Mouse (Mus musculus): ENCODE data around the gene Ttbk2. TPM values are rescaled to one million over a fixed set of nuclear protein-coding genes. Genes with fewer than 3 reads are reported as not detected.

Ttbk2 gene
- polyA plus RNA-seq, 1 experiment from 2014 or later, result 9.8 TPM

DNA sequence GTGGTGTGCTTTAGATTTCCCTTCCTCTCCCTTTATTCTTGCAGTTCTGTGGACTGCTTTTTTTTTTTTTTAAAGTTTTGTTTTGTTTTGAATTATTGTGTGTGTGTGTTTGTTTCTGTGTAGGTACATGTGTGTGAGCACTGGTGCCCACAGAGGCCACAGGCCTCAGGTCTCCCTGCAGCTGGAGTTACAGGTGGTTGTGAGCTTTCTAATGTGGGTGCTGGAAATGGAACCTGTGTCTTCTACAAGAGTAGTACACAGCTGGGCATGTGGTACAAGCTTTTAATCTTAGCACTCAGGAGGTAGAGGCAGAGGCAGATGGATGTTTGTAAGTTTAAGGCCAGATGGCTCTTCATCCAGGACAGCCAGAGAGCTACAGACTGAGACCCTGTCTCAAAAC lies 143.4 kb downstream of the Ttbk2 start:
- no peaks in the 10 kb centered on the region for H3K4me1 ChIP-seq
- H3K9ac ChIP-seq, result no peak overlapping the region
- peaks cover 13% of the 10 kb centered on the region; the same call in 1 of the 2 replicates for H3K36me3 ChIP-seq (ENCODE audit: poor library complexity, severe bottlenecking)
- ATAC-seq, result no peak
- H3K27me3 ChIP-seq, result no peaks in the 10 kb centered on the region
- H3K4me3 ChIP-seq, result no peak overlapping the region
- H3K4me2 ChIP-seq, result no peak overlapping the region
- H3K27ac ChIP-seq, result no peak overlapping the region
- no peaks in the 10 kb centered on the region for H3K9me3 ChIP-seq (replicated peaks)

DNA sequence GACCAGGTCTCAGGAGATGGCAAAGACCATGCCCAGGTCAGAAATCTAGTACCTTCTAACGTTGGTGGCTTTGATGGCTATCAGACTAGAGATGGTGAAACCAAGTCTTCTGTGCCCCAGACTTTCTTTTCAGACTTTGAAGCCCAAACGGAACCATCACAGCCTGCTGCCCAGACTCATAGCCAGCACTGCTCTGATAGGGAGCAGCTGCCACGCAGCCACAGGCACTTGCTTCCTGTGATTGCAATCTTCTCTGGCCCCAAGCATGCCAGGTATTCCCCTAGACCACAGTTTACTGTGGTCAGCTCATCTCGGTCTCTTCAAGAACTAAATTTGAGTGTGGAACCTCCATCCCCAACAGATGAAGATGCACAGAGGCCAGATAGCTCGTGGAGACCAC lies 147.7 kb downstream of the Ttbk2 start:
- Histone ChIP-seq H3K4me2 (no peak overlapping the region), H3K27ac (no peak overlapping the region), H3K9me3 (replicated peaks) (no peaks in the 10 kb centered on the region), H3K4me1 (no peaks in the 10 kb centered on the region), H3K27me3 (no peaks in the 10 kb centered on the region), H3K4me3 (no peak overlapping the region), H3K36me3 (ENCODE audit: poor library complexity, severe bottlenecking) (peaks cover 9% of the 10 kb centered on the region; the same call in 1 of the 2 replicates), H3K9ac (no peak overlapping the region)
- no peak for ATAC-seq
- 83% methylated on average over 5 of the region's 5 CpGs for WGBS

DNA sequence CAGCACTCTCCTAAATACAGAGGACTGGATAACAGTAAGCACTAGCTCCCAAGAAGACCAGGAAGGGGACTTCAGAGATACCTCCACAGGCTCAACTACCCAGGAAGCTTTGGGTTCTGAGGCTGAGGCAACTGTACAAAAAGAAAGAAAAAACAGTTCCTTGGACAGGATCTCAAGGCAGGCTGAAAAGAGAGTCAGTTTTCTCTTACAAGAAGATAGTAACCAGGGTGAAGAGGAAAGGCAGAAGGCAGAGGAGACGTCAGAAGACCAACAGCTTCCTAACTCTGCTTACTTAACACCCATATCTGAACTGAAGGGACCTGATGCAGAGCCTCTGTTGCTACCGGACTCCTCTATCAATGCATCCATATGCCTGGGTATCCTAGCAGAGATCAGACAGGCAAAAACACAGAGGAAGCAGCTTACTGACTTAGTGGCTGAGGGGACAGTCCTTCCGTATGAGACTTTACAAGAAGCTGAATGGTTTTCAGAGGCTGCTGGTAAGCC lies 150.0 kb downstream of the Ttbk2 start:
- H3K27me3 ChIP-seq, result no peaks in the 10 kb centered on the region
- peaks cover 28% of the 10 kb centered on the region for H3K36me3 ChIP-seq (ENCODE audit: poor library complexity, severe bottlenecking)
- no peak overlapping the region for H3K9ac ChIP-seq
- H3K4me2 ChIP-seq, result no peak overlapping the region
- no peak for ATAC-seq
- WGBS, result 90% methylated on average over 3 of the region's 3 CpGs
- no peak overlapping the region for H3K4me3 ChIP-seq
- no peak overlapping the region for H3K27ac ChIP-seq
- no peaks in the 10 kb centered on the region for H3K4me1 ChIP-seq
- H3K9me3 ChIP-seq (replicated peaks), result no peaks in the 10 kb centered on the region

DNA sequence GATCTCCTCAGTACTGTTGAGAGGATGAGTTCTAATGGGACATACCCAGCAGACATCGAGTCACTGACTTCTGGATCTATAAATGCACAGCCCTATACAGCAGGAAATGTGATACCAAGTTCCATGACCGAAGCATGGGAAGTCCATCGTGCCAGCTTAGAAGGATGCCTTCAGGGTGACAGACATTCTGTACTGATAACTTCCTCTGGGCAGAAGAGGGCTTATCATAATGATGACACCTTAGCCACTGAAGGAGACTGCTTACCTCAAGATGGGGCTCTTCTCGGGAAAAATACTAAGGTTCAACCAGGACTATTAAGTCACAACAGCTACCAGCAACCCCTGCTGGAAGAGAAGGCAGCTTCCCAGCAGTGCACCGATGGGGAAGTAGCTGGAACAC lies 152.6 kb downstream of the Ttbk2 start:
- no peak overlapping the region for H3K9ac ChIP-seq
- no peak for ATAC-seq
- H3K36me3 ChIP-seq (ENCODE audit: poor library complexity, severe bottlenecking), result peaks cover 24% of the 10 kb centered on the region
- no peak overlapping the region for H3K4me3 ChIP-seq
- H3K4me2 ChIP-seq, result no peak overlapping the region
- 87% methylated on average over 5 of the region's 5 CpGs for WGBS
- H3K27me3 ChIP-seq, result no peaks in the 10 kb centered on the region
- H3K4me1 ChIP-seq, result no peaks in the 10 kb centered on the region
- H3K27ac ChIP-seq, result no peak overlapping the region
- no peaks in the 10 kb centered on the region for H3K9me3 ChIP-seq (replicated peaks)

Other genes with a start within 250 kb of the Ttbk2 start
- gene Haus2, start 241.2 kb downstream of the Ttbk2 start, polyA plus RNA-seq (2015; fragmentation: Nextera tagmentation; extraction: Ambion mirVana), result 33.5 and 38.4 TPM in 2 replicates
- gene Lrrc57, start 241.1 kb downstream of the Ttbk2 start, polyA plus RNA-seq (2015; fragmentation: Nextera tagmentation; extraction: Ambion mirVana), result 34.5 and 37.2 TPM in 2 replicates
- gene Stard9, start 221.5 kb downstream of the Ttbk2 start, polyA plus RNA-seq (2015; fragmentation: Nextera tagmentation; extraction: Ambion mirVana), result 3.1 and 3.8 TPM in 2 replicates
- gene Cdan1, start 476 bp downstream of the Ttbk2 start, polyA plus RNA-seq (2015; fragmentation: Nextera tagmentation; extraction: Ambion mirVana), result 6.0 and 6.1 TPM in 2 replicates
- 32.1 and 34.9 TPM in 2 replicates for gene Ubr1, start 120.1 kb upstream of the Ttbk2 start, polyA plus RNA-seq (2015; fragmentation: Nextera tagmentation; extraction: Ambion mirVana)
- 4.6 and 5.3 TPM in 2 replicates for gene Tmem62, start 126.4 kb upstream of the Ttbk2 start, polyA plus RNA-seq (2015; fragmentation: Nextera tagmentation; extraction: Ambion mirVana)
- 61.6 TPM in 2 replicates for gene Ccndbp1, start 157.8 kb upstream of the Ttbk2 start, polyA plus RNA-seq (2015; fragmentation: Nextera tagmentation; extraction: Ambion mirVana)
- gene Epb42, start 186.5 kb upstream of the Ttbk2 start, polyA plus RNA-seq (2015; fragmentation: Nextera tagmentation; extraction: Ambion mirVana), result 0.59 and 0.67 TPM in 2 replicates
- 0.10 TPM in 1 of 2 replicates, not detected in the other for gene Tgm5, start 235.2 kb upstream of the Ttbk2 start, polyA plus RNA-seq (2015; fragmentation: Nextera tagmentation; extraction: Ambion mirVana)